Mouse (Mus musculus) stomach, embryonic 14.5 days (tissue): ENCODE measurements around the gene Phf10. TPM values are rescaled to one million over a fixed set of nuclear protein-coding genes. Genes with fewer than 3 reads are reported as not detected.
"Not testable (repeated sequence)": the region's sequence is repeated elsewhere in the genome, so short reads cannot be mapped to it uniquely, and the experiment has no call there.

ENCODE experiments used
- ATAC-seq: fragments of 200-750 bp; cut with Nextera tagmentation; 2 replicates; pipeline ENCODE4 v1.8.0; 2017; ENCODE audit warnings: low read depth, moderate TSS enrichment; ENCODE audit not compliant: insufficient number of reproducible peaks, insufficient read depth, low FRiP score
- H3K27ac ChIP-seq: fragments of 300-500 bp; sonication (generic); 2 replicates; pipeline ENCODE4 v1.5.1; 2014; ENCODE audit warnings: mild to moderate bottlenecking, low read length, moderate library complexity, mixed read lengths
- H3K27me3 ChIP-seq: fragments of 300-500 bp; sonication (generic); 2 replicates; pipeline ENCODE4 v1.6.1; 2014; ENCODE audit warnings: low read length, control low read depth, mixed read lengths; ENCODE audit not compliant: control insufficient read depth, insufficient read depth
- H3K36me3 ChIP-seq: fragments of 300-500 bp; sonication (generic); 2 replicates; pipeline ENCODE4 v1.6.1; 2014; ENCODE audit warnings: mild to moderate bottlenecking, control low read depth, low read length, moderate library complexity, mixed read lengths; ENCODE audit not compliant: control insufficient read depth, insufficient read depth
- H3K4me1 ChIP-seq: fragments of 300-500 bp; sonication (generic); 2 replicates; pipeline ENCODE4 v1.6.1; 2014; ENCODE audit warnings: low read length, control low read depth, mixed read lengths; ENCODE audit not compliant: control insufficient read depth, insufficient read depth
- H3K4me2 ChIP-seq: fragments of 300-500 bp; sonication (generic); replicated peaks from 2 replicates; pipeline ENCODE4 v1.6.1; 2014; ENCODE audit warnings: low read depth, low read length, control low read depth
- H3K4me3 ChIP-seq: fragments of 300-500 bp; sonication (generic); 2 replicates; pipeline ENCODE4 v1.5.1; 2014; ENCODE audit warnings: low read depth, low read length, control low read depth
- H3K9ac ChIP-seq: fragments of 300-500 bp; sonication (generic); replicated peaks from 2 replicates; pipeline ENCODE4 v1.6.1; 2014; ENCODE audit warnings: low read depth, mild to moderate bottlenecking, control low read depth, low read length, moderate library complexity, mixed read lengths
- H3K9me3 ChIP-seq: fragments of 300-500 bp; sonication (generic); 2 replicates; pipeline ENCODE4 v1.6.1; 2016; ENCODE audit warnings: low read depth, low read length, control low read depth; ENCODE audit not compliant: control insufficient read depth
- WGBS: fragments of 180-500 bp; shearing (Covaris S2); extraction: QIAGEN DNeasy Blood & Tissue Kit; methylation state at CpG from one replicate; pipeline ENCODE4 v1.1.7; 2014; 5-methylcytosine and 5-hydroxymethylcytosine counted together
- polyA plus RNA-seq: library from polyadenylated mRNA; unstranded; fragments of >200 nt; fragmentation: Nextera tagmentation; extraction: Ambion mirVana; gene quantifications from 2 replicates; pipeline ENCODE4 v1.2.1, GENCODE M21; 2014

Phf10 gene
- polyA plus RNA-seq, 1 experiment from 2014 or later = 55.0 TPM

- no peak for ATAC-seq
- Histone ChIP-seq H3K4me3 (no peak overlapping the region), H3K4me2 (no peak overlapping the region), H3K27me3 (no peaks in the 10 kb centered on the region), H3K4me1 (peaks cover 9% of the 10 kb centered on the region), H3K27ac (no peak overlapping the region), H3K9ac (no peak overlapping the region), H3K9me3 (no peaks in the 10 kb centered on the region), H3K36me3 (peaks cover 63% of the 10 kb centered on the region)
- WGBS = 82% methylated on average over 7 of the region's 7 CpGs
These were observed 11.8 kb downstream of the Phf10 start for GRCm38 (mm10) chr17:14949161-14949827.

- H3K9me3 ChIP-seq = no peaks in the 10 kb centered on the region
- no peaks in the 10 kb centered on the region for H3K27me3 ChIP-seq
- peak overlapping the region; percentile 94; the same call in 1 of the 2 replicates for H3K4me2 ChIP-seq
- peaks cover 29% of the 10 kb centered on the region for H3K36me3 ChIP-seq
- ATAC-seq = no peak
- no peak overlapping the region; the same call in 1 of the 2 replicates for H3K4me3 ChIP-seq
- WGBS = 84% methylated on average over 1 of the region's 1 CpGs
- no peak overlapping the region for H3K27ac ChIP-seq
- peaks cover 16% of the 10 kb centered on the region for H3K4me1 ChIP-seq
- no peak overlapping the region for H3K9ac ChIP-seq
These were observed 16.5 kb downstream of the Phf10 start for GRCm38 (mm10) chr17:14944551-14944950.

GRCm38 (mm10) chr17:14943729-14944059 lies 17.4 kb downstream of the Phf10 start:
- ATAC-seq = 0 out of 2 replicates have a peak, but pooled peaks have one; percentile 1
- WGBS = 23% methylated on average over 16 of the region's 16 CpGs
- peak overlapping the region; percentile 81 for H3K9ac ChIP-seq
- peak overlapping the region; percentile 94 for H3K4me2 ChIP-seq
- peaks cover 23% of the 10 kb centered on the region for H3K36me3 ChIP-seq
- H3K4me1 ChIP-seq = peaks cover 16% of the 10 kb centered on the region
- H3K9me3 ChIP-seq = no peaks in the 10 kb centered on the region
- no peak overlapping the region for H3K27ac ChIP-seq
- H3K4me3 ChIP-seq = peak overlapping the region; percentile 86
- no peaks in the 10 kb centered on the region for H3K27me3 ChIP-seq

- peaks cover 18% of the 10 kb centered on the region for H3K36me3 ChIP-seq
- H3K4me2 ChIP-seq = peak within 1 kb of the TSS; percentile 94
- peaks cover 16% of the 10 kb centered on the region for H3K4me1 ChIP-seq
- H3K27ac ChIP-seq = peak within 1 kb of the TSS; percentile 45; the same call in 1 of the 2 replicates
- ATAC-seq = peak; percentile 99
- H3K9me3 ChIP-seq = no peaks in the 10 kb centered on the region
- H3K27me3 ChIP-seq = no peaks in the 10 kb centered on the region
- H3K4me3 ChIP-seq = peak within 1 kb of the TSS; percentile 86
- under 1% methylated on average over 54 of the region's 54 CpGs for WGBS
- H3K9ac ChIP-seq = peak within 1 kb of the TSS; percentile 81
These were observed 17.9 kb downstream of the Phf10 start, which contains the start of the genes Wdr27 and 1600012H06Rik for GRCm38 (mm10) chr17:14943009-14943728. Wdr27 (minus strand) TSS chr17:14943158. 1600012H06Rik (plus strand) TSS chr17:14943184.

GRCm38 (mm10) chr17:14942181-14942580 lies 18.9 kb downstream of the Phf10 start:
- 60% methylated on average over 6 of the region's 6 CpGs for WGBS
- not testable (repeated sequence) for H3K27ac ChIP-seq, H3K27me3 ChIP-seq, H3K9me3 ChIP-seq, ATAC-seq
- Histone ChIP-seq H3K36me3 (peaks cover 17% of the 10 kb centered on the region), H3K4me2 (peak overlapping the region; percentile 94), H3K4me1 (peaks cover 16% of the 10 kb centered on the region), H3K4me3 (peak overlapping the region; percentile 86), H3K9ac (peak overlapping the region; percentile 81)

- Histone ChIP-seq H3K27me3 (no peaks in the 10 kb centered on the region), H3K9ac (no peak overlapping the region), H3K9me3 (no peaks in the 10 kb centered on the region), H3K4me3 (no peak overlapping the region), H3K4me1 (0 out of 2 replicates have a peak, but pooled peaks cover 3% of the 10 kb centered on the region), H3K36me3 (no peaks in the 10 kb centered on the region), H3K27ac (no peak overlapping the region), H3K4me2 (no peak overlapping the region)
- ATAC-seq = no peak
- WGBS = 37% methylated on average over 5 of the region's 5 CpGs
These were observed 25.1 kb downstream of the Phf10 start for GRCm38 (mm10) chr17:14935841-14936605.

GRCm38 (mm10) chr17:14935280-14935679 lies 25.8 kb downstream of the Phf10 start:
- H3K4me1 ChIP-seq, H3K27me3 ChIP-seq, ATAC-seq, H3K4me2 ChIP-seq, H3K9me3 ChIP-seq, H3K9ac ChIP-seq, H3K36me3 ChIP-seq, H3K27ac ChIP-seq, H3K4me3 ChIP-seq: not testable (repeated sequence)
- 70% methylated on average over 14 of the region's 14 CpGs for WGBS

- WGBS = 85% methylated on average over 5 of the region's 5 CpGs
- 0 out of 2 replicates have a peak, but pooled peaks cover 3% of the 10 kb centered on the region for H3K4me1 ChIP-seq
- no peaks in the 10 kb centered on the region for H3K9me3 ChIP-seq
- no peak for ATAC-seq
- H3K4me3 ChIP-seq = no peak overlapping the region
- no peak overlapping the region for H3K4me2 ChIP-seq
- no peak overlapping the region for H3K27ac ChIP-seq
- H3K9ac ChIP-seq = no peak overlapping the region
- no peaks in the 10 kb centered on the region for H3K36me3 ChIP-seq
- no peaks in the 10 kb centered on the region for H3K27me3 ChIP-seq
These were observed 29.6 kb downstream of the Phf10 start for GRCm38 (mm10) chr17:14931469-14931868.
